Mouse (Mus musculus) liver, adult 2 months (tissue): ENCODE measurements at regions not wholly inside any gene's neighbourhood (a gene's known extent, or its start where the extent isn't known, plus 50 kb on each side); places are given as distances from the start of the nearest gene placed in this dataset.

Experiments used
- DNase-seq: peaks from one replicate; pipeline ENCODE4 v3.0.0-alpha.2; 2011; ENCODE audit warnings: low read depth, low spot score; ENCODE audit errors: extremely low read depth
- H3K27ac ChIP-seq: fragments of 200-500 bp; replicated peaks from 2 replicates; pipeline ENCODE4 v1.5.1; 2012; ENCODE audit warnings: low read depth, mild to moderate bottlenecking, control low read depth, inconsistent platforms, low read length; ENCODE audit not compliant: insufficient read depth
- H3K27me3 ChIP-seq: fragments of 200-500 bp; 2 replicates; pipeline ENCODE4 v1.6.1; 2012; ENCODE audit warnings: mild to moderate bottlenecking, moderate library complexity, low read length, inconsistent platforms; ENCODE audit not compliant: control insufficient read depth, insufficient read depth
- H3K36me3 ChIP-seq: fragments of 200-500 bp; 2 replicates; pipeline ENCODE4 v1.6.1; 2012; ENCODE audit warnings: low read length, inconsistent platforms; ENCODE audit not compliant: control insufficient read depth, insufficient read depth
- H3K4me1 ChIP-seq: fragments of 200-500 bp; 2 replicates; pipeline ENCODE4 v1.6.1; 2011; ENCODE audit warnings: low read length; ENCODE audit not compliant: control insufficient read depth, insufficient read depth
- H3K4me3 ChIP-seq: fragments of 200-500 bp; 2 replicates; pipeline ENCODE4 v1.5.1; 2011; ENCODE audit warnings: low read depth, mild to moderate bottlenecking, control low read depth, low read length, moderate library complexity; ENCODE audit not compliant: insufficient read depth
- H3K79me2 ChIP-seq: fragments of 200-500 bp; 2 replicates; pipeline ENCODE4 v1.6.1; 2012; ENCODE audit warnings: inconsistent platforms, mild to moderate bottlenecking, low read length, moderate library complexity; ENCODE audit not compliant: control insufficient read depth, insufficient read depth
- H3K9ac ChIP-seq: fragments of 200-500 bp; 2 replicates; pipeline ENCODE4 v1.6.1; 2012; ENCODE audit warnings: low read depth, mild to moderate bottlenecking, control low read depth, inconsistent platforms, low read length
- CTCF ChIP-seq: fragments of 200-500 bp; IDR thresholded peaks from 2 replicates; pipeline ENCODE4 v1.5.1; 2011; ENCODE audit warnings: low read depth, low read length, control low read depth
- POLR2A ChIP-seq: fragments of 200-500 bp; IDR thresholded peaks from 2 replicates; pipeline ENCODE4 v1.6.1; 2011; ENCODE audit warnings: low read length, control low read depth; ENCODE audit not compliant: insufficient read depth; ENCODE audit errors: extremely low read depth
- WGBS: fragments of 180-500 bp; shearing (Covaris S2); methylation state at CpG from one replicate; pipeline ENCODE4 v1.1.7; 2018; 5-methylcytosine and 5-hydroxymethylcytosine counted together

DNA sequence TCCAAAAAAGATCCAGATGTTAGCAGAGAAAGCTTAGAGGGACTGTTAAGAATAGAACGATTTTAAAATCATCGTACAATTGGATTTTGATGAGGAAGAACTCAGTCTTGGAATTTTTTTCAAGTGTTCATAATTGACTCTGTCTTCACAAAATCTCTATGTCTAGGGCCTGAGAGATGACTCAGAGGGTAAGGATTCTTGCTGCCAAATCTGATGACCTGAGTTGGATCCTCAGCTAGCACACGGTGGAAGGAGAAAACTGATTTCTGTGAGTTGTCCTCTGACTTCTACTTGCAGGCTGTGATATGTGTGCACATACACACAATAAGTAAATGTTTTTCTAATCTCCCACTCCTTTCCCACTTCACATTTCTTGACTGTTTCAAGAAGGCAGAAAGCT is 218.7 kb upstream of the Rsrc1 start:
- no peaks in the 10 kb centered on the region for H3K79me2 ChIP-seq
- H3K9ac ChIP-seq = no peak overlapping the region
- no peaks in the 10 kb centered on the region for H3K4me1 ChIP-seq
- TF ChIP-seq CTCF (no peak), POLR2A (no peak)
- no peaks in the 10 kb centered on the region for H3K36me3 ChIP-seq
- no peaks in the 10 kb centered on the region for H3K27me3 ChIP-seq
- H3K27ac ChIP-seq = no peak overlapping the region
- H3K4me3 ChIP-seq = no peak overlapping the region
- WGBS = 86% methylated on average over 3 of the region's 3 CpGs
- DNase-seq = no peak

- no peaks in the 10 kb centered on the region for H3K36me3 ChIP-seq
- H3K4me1 ChIP-seq = no peaks in the 10 kb centered on the region
- no peak overlapping the region for H3K9ac ChIP-seq
- H3K27ac ChIP-seq = no peak overlapping the region
- no peaks in the 10 kb centered on the region for H3K79me2 ChIP-seq
- DNase-seq = no peak
- 68% methylated on average over 12 of the region's 12 CpGs for WGBS
- TF ChIP-seq CTCF = no peak
- no peak for TF ChIP-seq POLR2A
- H3K27me3 ChIP-seq = no peaks in the 10 kb centered on the region
- no peak overlapping the region for H3K4me3 ChIP-seq
These were observed 183.7 kb upstream of the Rsrc1 start for GRCm38 (mm10) chr3:66797351-66798010.

GRCm38 (mm10) chr3:66798292-66798691 is 182.9 kb upstream of the Rsrc1 start:
- DNase-seq = no peak
- Histone ChIP-seq H3K4me1 (no peaks in the 10 kb centered on the region), H3K9ac (no peak overlapping the region), H3K27me3 (no peaks in the 10 kb centered on the region), H3K4me3 (no peak overlapping the region), H3K27ac (no peak overlapping the region), H3K36me3 (no peaks in the 10 kb centered on the region), H3K79me2 (no peaks in the 10 kb centered on the region)
- TF ChIP-seq POLR2A = no peak
- no peak for TF ChIP-seq CTCF
- 90% methylated on average over 5 of the region's 5 CpGs for WGBS

GRCm38 (mm10) chr3:66802538-66802937 is 178.7 kb upstream of the Rsrc1 start:
- H3K36me3 ChIP-seq = no peaks in the 10 kb centered on the region
- H3K27ac ChIP-seq = no peak overlapping the region
- no peak overlapping the region for H3K4me3 ChIP-seq
- TF ChIP-seq CTCF = no peak
- no peak for TF ChIP-seq POLR2A
- no peaks in the 10 kb centered on the region for H3K27me3 ChIP-seq
- 91% methylated on average over 5 of the region's 5 CpGs for WGBS
- H3K9ac ChIP-seq = no peak overlapping the region
- H3K79me2 ChIP-seq = no peaks in the 10 kb centered on the region
- H3K4me1 ChIP-seq = no peaks in the 10 kb centered on the region
- DNase-seq = no peak

- no peak overlapping the region for H3K4me3 ChIP-seq
- TF ChIP-seq CTCF (no peak), POLR2A (no peak)
- no peak overlapping the region for H3K9ac ChIP-seq
- no peaks in the 10 kb centered on the region for H3K4me1 ChIP-seq
- no peaks in the 10 kb centered on the region for H3K79me2 ChIP-seq
- H3K27ac ChIP-seq = no peak overlapping the region
- no peaks in the 10 kb centered on the region for H3K36me3 ChIP-seq
- no peak for DNase-seq
- 19% methylated on average over 1 of the region's 1 CpGs for WGBS
- no peaks in the 10 kb centered on the region for H3K27me3 ChIP-seq
These were observed 175.0 kb upstream of the Rsrc1 start for GRCm38 (mm10) chr3:66806176-66806575.

- no peaks in the 10 kb centered on the region for H3K79me2 ChIP-seq
- 78% methylated on average over 5 of the region's 5 CpGs for WGBS
- no peak for TF ChIP-seq CTCF
- no peak for TF ChIP-seq POLR2A
- H3K27ac ChIP-seq = no peak overlapping the region
- no peaks in the 10 kb centered on the region for H3K4me1 ChIP-seq
- H3K4me3 ChIP-seq = no peak overlapping the region
- no peak overlapping the region for H3K9ac ChIP-seq
- no peaks in the 10 kb centered on the region for H3K27me3 ChIP-seq
- H3K36me3 ChIP-seq = no peaks in the 10 kb centered on the region
- no peak for DNase-seq
These were observed 168.3 kb upstream of the Rsrc1 start for GRCm38 (mm10) chr3:66812686-66813445.
